Mouse (Mus musculus) kidney, adult 2 months (tissue): ENCODE data around the gene Plekho2.

Source experiments
- CTCF ChIP-seq: fragments of 200-500 bp; conservative IDR thresholded peaks from 2 replicates; pipeline ENCODE4 v1.5.1; 2011; ENCODE audit warnings: low read depth, mild to moderate bottlenecking, control low read depth, low read length, moderate library complexity, mixed read lengths; ENCODE audit not compliant: insufficient read depth, insufficient read length
- POLR2A ChIP-seq: fragments of 200-500 bp; IDR thresholded peaks from one replicate; pipeline ENCODE4 v1.6.1; 2011; ENCODE audit warnings: low read depth, low read length, control low read depth

DNA sequence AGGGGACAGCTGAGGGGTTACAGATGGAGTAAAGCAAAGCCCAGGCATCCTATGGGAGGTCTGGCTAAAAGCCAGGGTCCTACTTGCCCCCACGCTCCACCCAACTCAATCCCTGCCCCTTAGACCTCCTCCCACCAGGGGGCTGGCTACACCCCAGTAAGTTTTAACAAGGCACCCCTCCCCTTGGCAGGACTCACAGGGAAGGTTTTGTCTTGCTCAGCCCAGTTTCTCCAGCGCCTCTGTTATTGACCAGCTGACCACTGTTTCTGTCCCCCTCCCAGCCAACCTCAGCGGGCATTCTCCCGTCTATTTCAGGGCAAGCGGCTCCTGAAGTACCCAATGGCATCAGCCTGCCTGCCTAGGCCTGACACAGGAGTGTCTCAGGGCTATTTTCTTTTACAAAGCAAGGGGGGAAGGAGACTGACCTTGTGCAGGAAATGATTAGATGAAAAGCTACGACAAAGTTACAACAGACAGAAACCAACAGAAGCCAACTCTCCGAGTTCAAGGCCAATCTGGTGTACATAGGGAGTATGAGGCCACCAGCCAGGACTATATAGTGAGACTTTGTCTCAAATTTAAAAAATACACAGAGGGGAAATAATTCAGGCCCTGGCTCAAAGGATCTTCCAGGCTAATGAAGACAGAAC is 2.9 kb downstream of the Plekho2 start:
- no peak for TF ChIP-seq POLR2A
- TF ChIP-seq CTCF, result no peak
